ENCODE assay signal across 20 mouse cellular contexts in the genomic region with DNA sequence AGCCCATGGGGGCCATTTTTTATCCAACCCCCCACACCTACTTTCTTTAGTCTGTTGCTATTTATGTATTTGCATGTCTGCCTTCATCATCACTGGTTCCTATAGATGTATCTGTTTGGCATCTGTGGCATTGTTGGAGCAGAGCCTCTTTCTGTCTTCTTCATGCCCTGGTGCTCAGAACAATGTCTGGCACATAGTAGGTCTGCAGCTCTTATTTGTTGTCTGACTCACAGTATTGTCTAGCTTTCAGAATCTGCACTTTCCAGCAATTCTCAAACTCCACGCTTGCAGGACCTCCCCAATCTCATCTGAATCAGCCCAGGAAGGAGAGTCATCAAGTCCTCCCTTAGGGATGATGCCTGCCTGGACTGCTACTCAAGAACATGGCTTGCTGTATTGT.
DNase-seq lines count a peak whose midpoint lies in the region; ATAC-seq and TF ChIP-seq lines count a peak whose summit lies in the region.
"Had no signal": no experiment of that assay in that cellular context is flagged by ENCODE, and none has a peak within 500 bp of the region (broad histone marks: within the 10 kb centered on the region; RNA-seq: fewer than 3 reads in every experiment).

No protein-coding gene starts in this region.

- no peak for TF ChIP-seq EP300 in CH12.LX (IDR thresholded peaks at IDR 0.05; ENCODE audit: low read length)
- TF ChIP-seq EP300 in MEL (IDR thresholded peaks at IDR 0.05; ENCODE audit: low read depth in 1 of 2, low read length in 2 of 2), result no peak

- H3K79me2 ChIP-seq in CH12.LX (replicated peaks; ENCODE audit: control insufficient read depth, extremely low read depth, insufficient read depth, poor library complexity, severe bottlenecking) (no peaks in the 10 kb centered on the region), MEL (ENCODE audit: control insufficient read depth, insufficient read depth, low read length, poor library complexity) (no peaks in the 10 kb centered on the region)

- no peak for TF ChIP-seq RAD21 in CH12.LX (IDR thresholded peaks at IDR 0.05; ENCODE audit: low read depth, low read length)
- TF ChIP-seq RAD21 in MEL (IDR thresholded peaks at IDR 0.05; ENCODE audit: low read depth, low read length), result no peak

- no peak overlapping the region for H3K4me2 ChIP-seq in CH12.LX (ENCODE audit: insufficient read depth, low read depth, poor library complexity, severe bottlenecking)

- H3K9ac ChIP-seq in CH12.LX (ENCODE audit: insufficient read depth, low read depth) (no peak overlapping the region), MEL (ENCODE audit: control insufficient read depth, low read depth, low read length, poor library complexity, severe bottlenecking) (no peak overlapping the region)

- H3K27ac ChIP-seq in CH12.LX (ENCODE audit: insufficient read depth, low read depth) (no peak overlapping the region), MEL (ENCODE audit: control insufficient read depth, low read depth, low read length) (no peak overlapping the region)

- H3K4me1 ChIP-seq in CH12.LX (ENCODE audit: control insufficient read depth in 1 of 2, insufficient read depth in 2 of 2) (peaks cover 15 to 70% of the 10 kb centered on the region in 2 experiments), MEL (ENCODE audit: control insufficient read depth in 1 of 2, insufficient read depth in 2 of 2, low read length in 2 of 2) (no peaks in the 10 kb centered on the region)

- H3K9me3 ChIP-seq in CH12.LX (replicated peaks; ENCODE audit: low read length) (no peaks in the 10 kb centered on the region), MEL (replicated peaks; ENCODE audit: insufficient read depth, low read length) (no peaks in the 10 kb centered on the region)
- H3K9me3 ChIP-seq: G1E had no signal

- no peak overlapping the region for H3K4me3 ChIP-seq in CH12.LX (replicated peaks in 1 of 3; ENCODE audit: low read depth in 2 of 3, low read length in 2 of 3, poor library complexity in 1 of 3)
- H3K4me3 ChIP-seq in MEL (ENCODE audit: control insufficient read depth in 1 of 2, insufficient read depth in 1 of 2, low read depth in 2 of 2, low read length in 2 of 2), result no peak overlapping the region

- DNase-seq in CH12.LX (ENCODE audit: extremely low read depth) (no peak), MEL (ENCODE audit: low read depth, low spot score) (no peak)
- DNase-seq in heart, adult 11 months, result no peak
- DNase-seq: adrenal gland, adult 2 months; adrenal gland, adult 8-10 months; adrenal gland, postnatal 10 days; adrenal gland, postnatal 14 days; adrenal gland, postnatal 25 days; adrenal gland, postnatal 36 days; B cell, adult 2 months; cerebellum, adult 11 months; cerebellum, adult 11-12 months; cerebellum, adult 18-20 months; cerebellum, adult 2 months; cerebellum, adult 8-10 months had no signal

- TF ChIP-seq CTCF in CH12.LX (conservative IDR thresholded peaks at IDR 0.05 in 1 of 2, IDR thresholded peaks at IDR 0.05 in 1 of 2; ENCODE audit: low read depth in 2 of 2, low read length in 2 of 2) (no peak), MEL (IDR thresholded peaks at IDR 0.05 in 2 of 3, conservative IDR thresholded peaks at IDR 0.05 in 1 of 3; ENCODE audit: control insufficient read depth in 1 of 3, insufficient read depth in 1 of 3, low read depth in 2 of 3, low read length in 3 of 3, poor library complexity in 1 of 3, severe bottlenecking in 1 of 3) (no peak)

- in situ Hi-C loops in CH12.LX (cut with MboI; ENCODE audit: low pct_ligation_motif_present, low pct_unique_long_range_greater_than_20kb, low sequenced_read_pairs), result no loop called here

- no peaks in the 10 kb centered on the region for H3K36me3 ChIP-seq in CH12.LX (replicated peaks in 1 of 2; ENCODE audit: control insufficient read depth in 1 of 2, insufficient read depth in 1 of 2, low read length in 1 of 2)
- no peaks in the 10 kb centered on the region for H3K36me3 ChIP-seq in MEL (ENCODE audit: control insufficient read depth in 1 of 2, insufficient read depth in 2 of 2, low read length in 2 of 2)
- H3K36me3 ChIP-seq: G1E had no signal

- no peak for TF ChIP-seq POLR2A in CH12.LX (IDR thresholded peaks at IDR 0.05; ENCODE audit: low read depth, low read length)
- no peak for TF ChIP-seq POLR2A in MEL (IDR thresholded peaks at IDR 0.05; ENCODE audit: control insufficient read depth in 1 of 2, insufficient read depth in 1 of 2, low read depth in 1 of 2, low read length in 2 of 2, poor library complexity in 1 of 2)

- dilution Hi-C loops in CH12.LX (cut with MboI; ENCODE audit: extremely low pct_ligation_motif_present, extremely low pct_unique_long_range_greater_than_20kb, low sequenced_read_pairs), result no loop called here

- no peaks in the 10 kb centered on the region for H3K27me3 ChIP-seq in CH12.LX (replicated peaks)
- peaks cover 0 to 6% of the 10 kb centered on the region in 2 experiments for H3K27me3 ChIP-seq in MEL (ENCODE audit: control insufficient read depth in 1 of 2, insufficient read depth in 2 of 2, low read length in 2 of 2)
- H3K27me3 ChIP-seq: Patski had no signal

- ATAC-seq in monocyte, adult 5-6 weeks (replicated peaks; ENCODE audit: insufficient number of reproducible peaks, low FRiP score, low TSS enrichment, poor library complexity, severe bottlenecking), result no peak
- ATAC-seq: activated CD4-positive, CD25-positive, alpha-beta regulatory T cell, adult 4 months; CD4-positive, CD25-positive, alpha-beta regulatory T cell, adult 4 months; Patski had no signal

TF ChIP-seq in CH12.LX, 34 proteins besides CTCF, POLR2A, EP300 and RAD21:
- TF ChIP-seq MAFK (IDR thresholded peaks at IDR 0.05; ENCODE audit: insufficient replicate concordance, low read length) (no peak), USF2 (conservative IDR thresholded peaks at IDR 0.05; ENCODE audit: low read depth, low read length) (no peak), ELF1 (IDR thresholded peaks at IDR 0.05; ENCODE audit: low read depth, low read length) (no peak), IRF4 (IDR thresholded peaks at IDR 0.05; ENCODE audit: low read depth, low read length) (no peak), ZKSCAN1 (IDR thresholded peaks at IDR 0.05; ENCODE audit: borderline replicate concordance, low read depth, low read length) (peak; percentile 81)

TF ChIP-seq in MEL, 35 proteins besides CTCF, POLR2A, EP300 and RAD21:
- peak; percentile 71; the same call in 1 of the 2 replicates for TF ChIP-seq ZKSCAN1 (IDR thresholded peaks at IDR 0.05; ENCODE audit: low read depth, low read length)
- no peak for TF ChIP-seq CHD1 (IDR thresholded peaks at IDR 0.05; ENCODE audit: low read depth, low read length)
- no peak for TF ChIP-seq MEF2A (IDR thresholded peaks at IDR 0.05; ENCODE audit: extremely low read depth, insufficient replicate concordance, low read depth, low read length, poor library complexity, severe bottlenecking)
TF ChIP-seq in MEL: peak in this region for 1.
